Mouse (Mus musculus): ENCODE results near the gene Itgad. TPM values are rescaled to one million over a fixed set of nuclear protein-coding genes. Genes with fewer than 3 reads are reported as not detected.

The Itgad gene
- total and polyA plus RNA-seq, 2 experiments from 2014 or later: 0.25 TPM; not detected in 1

GRCm38 (mm10) chr7:128254978-128255377 is 100.8 kb downstream of the Itgad start:
- 65% methylated on average over 2 of the region's 2 CpGs for WGBS
- H3K27ac ChIP-seq (ENCODE audit: low read depth): no peak overlapping the region
- no peak for ATAC-seq (ENCODE audit: insufficient read depth, low read depth)
- no peak for TF ChIP-seq EP300 (IDR thresholded peaks at IDR 0.05; ENCODE audit: low read depth)
- no peak for TF ChIP-seq CTCF (IDR thresholded peaks at IDR 0.05; ENCODE audit: low read depth)
- peaks cover 40% of the 10 kb centered on the region for H3K36me3 ChIP-seq (replicated peaks; ENCODE audit: control insufficient read depth, insufficient read depth, low read length)
- H3K4me3 ChIP-seq (ENCODE audit: low read depth, low read length): no peak overlapping the region
- no peak for DNase-seq (ENCODE audit: low spot score)
- no peak overlapping the region for H3K4me2 ChIP-seq (ENCODE audit: low read depth, low read length)
- no peaks in the 10 kb centered on the region for H3K27me3 ChIP-seq (ENCODE audit: control insufficient read depth, insufficient read depth, low read length)
- peaks cover 17% of the 10 kb centered on the region; the same call in 1 of the 2 replicates for H3K4me1 ChIP-seq (ENCODE audit: control insufficient read depth, insufficient read depth)
- no peaks in the 10 kb centered on the region for H3K9me3 ChIP-seq (replicated peaks; ENCODE audit: control insufficient read depth, low read length)
- H3K9ac ChIP-seq (replicated peaks; ENCODE audit: low read depth, low read length): no peak overlapping the region

- 81% methylated on average over 5 of the region's 5 CpGs for WGBS
Measured at GRCm38 (mm10) chr7:128255757-128256156, 101.6 kb downstream of the Itgad start.

GRCm38 (mm10) chr7:128256783-128257334 is 102.7 kb downstream of the Itgad start:
- H3K27me3 ChIP-seq (ENCODE audit: control insufficient read depth, insufficient read depth, low read length): no peaks in the 10 kb centered on the region
- WGBS: 11% methylated on average over 5 of the region's 5 CpGs
- TF ChIP-seq EP300 (IDR thresholded peaks at IDR 0.05; ENCODE audit: low read depth) (no peak), CTCF (IDR thresholded peaks at IDR 0.05; ENCODE audit: low read depth) (no peak)
- no peak overlapping the region for H3K4me3 ChIP-seq (ENCODE audit: low read depth, low read length)
- 0 out of 2 replicates have a peak overlapping the region, but pooled peaks have one; percentile 2 for H3K4me2 ChIP-seq (ENCODE audit: low read depth, low read length)
- no peaks in the 10 kb centered on the region for H3K9me3 ChIP-seq (replicated peaks; ENCODE audit: control insufficient read depth, low read length)
- ATAC-seq (ENCODE audit: insufficient read depth, low read depth): peak; percentile 55; the same call in 1 of the 2 replicates
- no peak overlapping the region for H3K9ac ChIP-seq (replicated peaks; ENCODE audit: low read depth, low read length)
- peaks cover 25% of the 10 kb centered on the region for H3K36me3 ChIP-seq (replicated peaks; ENCODE audit: control insufficient read depth, insufficient read depth, low read length)
- H3K4me1 ChIP-seq (ENCODE audit: control insufficient read depth, insufficient read depth): peaks cover 17% of the 10 kb centered on the region; the same call in 1 of the 2 replicates
- H3K27ac ChIP-seq (ENCODE audit: low read depth): peak overlapping the region; percentile 19
- DNase-seq (ENCODE audit: low spot score): peak; percentile 58

More at GRCm38 (mm10) chr7:128255757-128256156, 101.6 kb downstream of the Itgad start:
- Histone ChIP-seq H3K27me3 (ENCODE audit: control insufficient read depth, insufficient read depth, low read length) (no peaks in the 10 kb centered on the region), H3K27ac (ENCODE audit: low read depth) (no peak overlapping the region), H3K4me3 (ENCODE audit: low read depth, low read length) (no peak overlapping the region), H3K9ac (replicated peaks; ENCODE audit: low read depth, low read length) (no peak overlapping the region), H3K36me3 (replicated peaks; ENCODE audit: control insufficient read depth, insufficient read depth, low read length) (peaks cover 33% of the 10 kb centered on the region), H3K4me1 (ENCODE audit: control insufficient read depth, insufficient read depth) (peaks cover 17% of the 10 kb centered on the region; the same call in 1 of the 2 replicates), H3K4me2 (ENCODE audit: low read depth, low read length) (no peak overlapping the region), H3K9me3 (replicated peaks; ENCODE audit: control insufficient read depth, low read length) (no peaks in the 10 kb centered on the region)
- no peak for ATAC-seq (ENCODE audit: insufficient read depth, low read depth)
- no peak for TF ChIP-seq EP300 (IDR thresholded peaks at IDR 0.05; ENCODE audit: low read depth)
- TF ChIP-seq CTCF (IDR thresholded peaks at IDR 0.05; ENCODE audit: low read depth): no peak
- DNase-seq (ENCODE audit: low spot score): no peak

- no peak for TF ChIP-seq EP300 (IDR thresholded peaks at IDR 0.05; ENCODE audit: low read depth)
- no peak within 1 kb of the TSS for H3K4me2 ChIP-seq (ENCODE audit: low read depth, low read length)
- no peak for ATAC-seq (ENCODE audit: insufficient read depth, low read depth)
- H3K9ac ChIP-seq (replicated peaks; ENCODE audit: low read depth, low read length): no peak within 1 kb of the TSS
- no peak within 1 kb of the TSS for H3K4me3 ChIP-seq (ENCODE audit: low read depth, low read length)
- H3K4me1 ChIP-seq (ENCODE audit: control insufficient read depth, insufficient read depth): peaks cover 4% of the 10 kb centered on the region; the same call in 1 of the 2 replicates
- no peaks in the 10 kb centered on the region for H3K36me3 ChIP-seq (replicated peaks; ENCODE audit: control insufficient read depth, insufficient read depth, low read length)
- H3K27ac ChIP-seq (ENCODE audit: low read depth): no peak within 1 kb of the TSS
- no peaks in the 10 kb centered on the region for H3K9me3 ChIP-seq (replicated peaks; ENCODE audit: control insufficient read depth, low read length)
- 77% methylated on average over 6 of the region's 6 CpGs for WGBS
- DNase-seq (ENCODE audit: low spot score): no peak
- no peaks in the 10 kb centered on the region for H3K27me3 ChIP-seq (ENCODE audit: control insufficient read depth, insufficient read depth, low read length)
Measured at GRCm38 (mm10) chr7:128265411-128265810, 111.2 kb downstream of the Itgad start, which contains the start of gene Slc5a2. TSS of gene Slc5a2 (plus strand) at chr7:128265657.

- Histone ChIP-seq H3K9ac (replicated peaks; ENCODE audit: low read depth, low read length) (no peak overlapping the region), H3K27me3 (ENCODE audit: control insufficient read depth, insufficient read depth, low read length) (no peaks in the 10 kb centered on the region), H3K36me3 (replicated peaks; ENCODE audit: control insufficient read depth, insufficient read depth, low read length) (no peaks in the 10 kb centered on the region), H3K4me1 (ENCODE audit: control insufficient read depth, insufficient read depth) (peaks cover 10% of the 10 kb centered on the region; the same call in 1 of the 2 replicates), H3K4me2 (ENCODE audit: low read depth, low read length) (no peak overlapping the region), H3K27ac (ENCODE audit: low read depth) (no peak overlapping the region), H3K4me3 (ENCODE audit: low read depth, low read length) (no peak overlapping the region), H3K9me3 (replicated peaks; ENCODE audit: control insufficient read depth, low read length) (no peaks in the 10 kb centered on the region)
- WGBS: 76% methylated on average over 5 of the region's 5 CpGs
- TF ChIP-seq EP300 (IDR thresholded peaks at IDR 0.05; ENCODE audit: low read depth) (no peak), CTCF (IDR thresholded peaks at IDR 0.05; ENCODE audit: low read depth) (no peak)
- no peak for ATAC-seq (ENCODE audit: insufficient read depth, low read depth)
- DNase-seq (ENCODE audit: low spot score): no peak
Measured at GRCm38 (mm10) chr7:128266056-128266455, 111.9 kb downstream of the Itgad start.

GRCm38 (mm10) chr7:128267391-128267790 is 113.2 kb downstream of the Itgad start:
- no peak overlapping the region for H3K9ac ChIP-seq (replicated peaks; ENCODE audit: low read depth, low read length)
- no peaks in the 10 kb centered on the region for H3K9me3 ChIP-seq (replicated peaks; ENCODE audit: control insufficient read depth, low read length)
- no peak overlapping the region for H3K4me3 ChIP-seq (ENCODE audit: low read depth, low read length)
- TF ChIP-seq CTCF (IDR thresholded peaks at IDR 0.05; ENCODE audit: low read depth) (no peak), EP300 (IDR thresholded peaks at IDR 0.05; ENCODE audit: low read depth) (no peak)
- no peak overlapping the region for H3K4me2 ChIP-seq (ENCODE audit: low read depth, low read length)
- no peak overlapping the region for H3K27ac ChIP-seq (ENCODE audit: low read depth)
- ATAC-seq (ENCODE audit: insufficient read depth, low read depth) (no peak), DNase-seq (ENCODE audit: low spot score) (no peak)
- no peaks in the 10 kb centered on the region for H3K27me3 ChIP-seq (ENCODE audit: control insufficient read depth, insufficient read depth, low read length)
- H3K4me1 ChIP-seq (ENCODE audit: control insufficient read depth, insufficient read depth): peaks cover 10% of the 10 kb centered on the region; the same call in 1 of the 2 replicates
- WGBS: 57% methylated on average over 13 of the region's 13 CpGs
- H3K36me3 ChIP-seq (replicated peaks; ENCODE audit: control insufficient read depth, insufficient read depth, low read length): peaks cover 8% of the 10 kb centered on the region

Measured in heart, postnatal 0 days (tissue).